Mouse (Mus musculus) midbrain, embryonic 12.5 days (tissue): ENCODE data around the gene Ptprg. TPM values are rescaled to one million over a fixed set of nuclear protein-coding genes. Genes with fewer than 3 reads are reported as not detected.

Source experiments
- ATAC-seq: fragments of 200-750 bp; cut with Nextera tagmentation; 2 replicates; pipeline ENCODE4 v1.8.0; 2017; ENCODE audit warnings: low read depth, moderate TSS enrichment, moderate library complexity; ENCODE audit not compliant: low FRiP score
- H3K27ac ChIP-seq: fragments of 300-500 bp; sonication (generic); replicated peaks from 2 replicates; pipeline ENCODE4 v1.5.1; 2016; ENCODE audit warnings: mild to moderate bottlenecking
- H3K27me3 ChIP-seq: fragments of 300-500 bp; sonication (generic); 2 replicates; pipeline ENCODE4 v1.6.1; 2016; ENCODE audit warnings: mild to moderate bottlenecking
- H3K36me3 ChIP-seq: fragments of 300-500 bp; sonication (generic); 2 replicates; pipeline ENCODE4 v1.6.1; 2016
- H3K4me1 ChIP-seq: fragments of 300-500 bp; sonication (generic); 2 replicates; pipeline ENCODE4 v1.6.1; 2016
- H3K4me2 ChIP-seq: fragments of 300-500 bp; sonication (generic); replicated peaks from 2 replicates; pipeline ENCODE4 v1.6.1; 2016; ENCODE audit warnings: mild to moderate bottlenecking, moderate library complexity
- H3K4me3 ChIP-seq: fragments of 300-500 bp; sonication (generic); 2 replicates; pipeline ENCODE4 v1.5.1; 2016; ENCODE audit warnings: mild to moderate bottlenecking
- H3K9ac ChIP-seq: fragments of 300-500 bp; sonication (generic); replicated peaks from 2 replicates; pipeline ENCODE4 v1.6.1; 2016; ENCODE audit warnings: mild to moderate bottlenecking, moderate library complexity
- H3K9me3 ChIP-seq: fragments of 300-500 bp; sonication (generic); 2 replicates; pipeline ENCODE4 v1.6.1; 2016; ENCODE audit warnings: mild to moderate bottlenecking
- WGBS: fragments of 180-500 bp; shearing (Covaris S2); methylation state at CpG from one replicate; pipeline ENCODE4 v1.1.7; 2016; 5-methylcytosine and 5-hydroxymethylcytosine counted together
- polyA plus RNA-seq: library from polyadenylated mRNA; unstranded; fragments of >200 nt; fragmentation: Nextera tagmentation; extraction: Ambion mirVana; gene quantifications from 2 replicates; pipeline ENCODE4 v1.2.1, GENCODE M21; 2016

The Ptprg gene
- polyA plus RNA-seq, 1 experiment from 2014 or later: 47.4 TPM

GRCm38 (mm10) chr14:12167215-12167614, 613.9 kb downstream of the Ptprg start:
- no peak overlapping the region for H3K27ac ChIP-seq
- H3K4me1 ChIP-seq: peaks cover 7% of the 10 kb centered on the region
- no peak for ATAC-seq
- no peak overlapping the region for H3K4me2 ChIP-seq
- no peaks in the 10 kb centered on the region for H3K9me3 ChIP-seq
- H3K36me3 ChIP-seq: 0 out of 2 replicates have a peak, but pooled peaks cover 5% of the 10 kb centered on the region
- no peak overlapping the region for H3K9ac ChIP-seq
- 93% methylated on average over 4 of the region's 4 CpGs for WGBS
- H3K4me3 ChIP-seq: no peak overlapping the region
- H3K27me3 ChIP-seq: no peaks in the 10 kb centered on the region

GRCm38 (mm10) chr14:12167651-12168050, 614.3 kb downstream of the Ptprg start:
- H3K4me1 ChIP-seq: peaks cover 4% of the 10 kb centered on the region; the same call in 1 of the 2 replicates
- 76% methylated on average over 8 of the region's 8 CpGs for WGBS
- H3K27ac ChIP-seq: no peak overlapping the region
- no peak overlapping the region for H3K4me2 ChIP-seq
- H3K36me3 ChIP-seq: 0 out of 2 replicates have a peak, but pooled peaks cover 5% of the 10 kb centered on the region
- H3K9me3 ChIP-seq: no peaks in the 10 kb centered on the region
- ATAC-seq: no peak
- H3K4me3 ChIP-seq: no peak overlapping the region
- no peak overlapping the region for H3K9ac ChIP-seq
- no peaks in the 10 kb centered on the region for H3K27me3 ChIP-seq

GRCm38 (mm10) chr14:12177436-12177835, 624.1 kb downstream of the Ptprg start:
- Histone ChIP-seq H3K9me3 (no peaks in the 10 kb centered on the region), H3K9ac (no peak overlapping the region), H3K4me1 (peaks cover 21% of the 10 kb centered on the region), H3K4me2 (no peak overlapping the region), H3K27me3 (no peaks in the 10 kb centered on the region), H3K4me3 (no peak overlapping the region), H3K36me3 (no peaks in the 10 kb centered on the region), H3K27ac (no peak overlapping the region)
- ATAC-seq: peak; percentile 47; the same call in 1 of the 2 replicates
- WGBS: 17% methylated on average over 5 of the region's 5 CpGs

GRCm38 (mm10) chr14:12178645-12179044, 625.3 kb downstream of the Ptprg start:
- H3K27ac ChIP-seq: no peak overlapping the region
- no peaks in the 10 kb centered on the region for H3K27me3 ChIP-seq
- 95% methylated on average over 1 of the region's 1 CpGs for WGBS
- no peak overlapping the region for H3K4me2 ChIP-seq
- H3K4me3 ChIP-seq: no peak overlapping the region
- H3K9ac ChIP-seq: no peak overlapping the region
- no peaks in the 10 kb centered on the region for H3K9me3 ChIP-seq
- no peaks in the 10 kb centered on the region for H3K36me3 ChIP-seq
- no peak for ATAC-seq
- peaks cover 21% of the 10 kb centered on the region for H3K4me1 ChIP-seq

GRCm38 (mm10) chr14:12180116-12180515, 626.8 kb downstream of the Ptprg start:
- H3K4me1 ChIP-seq: peaks cover 27% of the 10 kb centered on the region
- H3K9ac ChIP-seq: no peak overlapping the region
- WGBS: 78% methylated on average over 3 of the region's 3 CpGs
- no peak overlapping the region for H3K27ac ChIP-seq
- no peaks in the 10 kb centered on the region for H3K9me3 ChIP-seq
- no peaks in the 10 kb centered on the region for H3K27me3 ChIP-seq
- no peak overlapping the region for H3K4me3 ChIP-seq
- H3K4me2 ChIP-seq: no peak overlapping the region
- ATAC-seq: no peak
- H3K36me3 ChIP-seq: no peaks in the 10 kb centered on the region

- H3K4me1 ChIP-seq: peaks cover 33% of the 10 kb centered on the region
- peak overlapping the region; percentile 60 for H3K27ac ChIP-seq
- no peaks in the 10 kb centered on the region for H3K36me3 ChIP-seq
- no peak overlapping the region for H3K9ac ChIP-seq
- H3K4me2 ChIP-seq: no peak overlapping the region
- no peaks in the 10 kb centered on the region for H3K27me3 ChIP-seq
- WGBS: 74% methylated on average over 4 of the region's 4 CpGs
- H3K9me3 ChIP-seq: no peaks in the 10 kb centered on the region
- ATAC-seq: peak; percentile 42
- H3K4me3 ChIP-seq: no peak overlapping the region
These were observed 631.7 kb downstream of the Ptprg start for GRCm38 (mm10) chr14:12185040-12185439.

DNA sequence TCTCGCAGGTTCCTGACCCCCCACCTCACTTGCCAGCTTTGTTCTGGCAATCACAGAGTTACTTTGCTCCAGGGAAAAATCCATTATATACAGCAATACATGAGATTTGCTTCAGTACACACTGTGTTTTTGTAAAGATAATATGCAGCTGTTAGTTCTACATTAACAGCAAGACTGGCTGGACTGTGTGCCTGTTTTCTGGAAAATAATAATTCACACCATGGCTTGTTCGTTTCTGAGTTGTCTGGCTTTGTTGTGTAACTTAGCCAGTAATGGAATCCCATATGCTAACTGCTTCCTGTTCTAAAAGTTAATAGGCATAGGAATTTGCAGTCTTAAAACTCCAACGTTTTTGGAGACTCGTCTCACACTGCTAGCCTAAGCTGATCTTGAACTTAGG, 635.0 kb downstream of the Ptprg start:
- Histone ChIP-seq H3K27me3 (0 out of 2 replicates have a peak, but pooled peaks cover 4% of the 10 kb centered on the region), H3K4me2 (no peak overlapping the region), H3K9ac (no peak overlapping the region), H3K4me1 (peaks cover 48% of the 10 kb centered on the region), H3K4me3 (no peak overlapping the region), H3K9me3 (no peaks in the 10 kb centered on the region), H3K27ac (no peak overlapping the region), H3K36me3 (no peaks in the 10 kb centered on the region)
- 51% methylated on average over 4 of the region's 4 CpGs for WGBS
- ATAC-seq: no peak

DNA sequence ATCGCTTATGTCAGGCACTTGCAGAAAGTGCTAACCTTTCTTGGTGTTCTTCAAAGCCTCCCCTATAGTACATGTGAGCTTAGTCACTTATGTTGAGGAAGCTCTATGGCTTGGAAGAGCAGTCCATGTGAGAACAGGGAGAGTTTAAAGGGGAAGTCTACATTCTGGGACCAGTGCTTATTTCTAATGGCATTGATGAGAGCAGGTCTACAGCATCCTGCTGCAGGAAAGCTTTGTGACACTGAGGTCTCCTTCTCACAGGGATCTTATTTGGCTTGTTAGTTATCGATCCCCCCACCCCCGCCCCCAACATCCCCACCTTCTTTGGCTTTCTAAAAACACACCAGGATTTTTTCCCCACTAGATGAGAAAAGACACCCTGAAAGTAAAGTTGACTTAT, 635.9 kb downstream of the Ptprg start:
- Histone ChIP-seq H3K9ac (no peak overlapping the region), H3K4me3 (peak overlapping the region; percentile 17; the same call in 1 of the 2 replicates)

DNA sequence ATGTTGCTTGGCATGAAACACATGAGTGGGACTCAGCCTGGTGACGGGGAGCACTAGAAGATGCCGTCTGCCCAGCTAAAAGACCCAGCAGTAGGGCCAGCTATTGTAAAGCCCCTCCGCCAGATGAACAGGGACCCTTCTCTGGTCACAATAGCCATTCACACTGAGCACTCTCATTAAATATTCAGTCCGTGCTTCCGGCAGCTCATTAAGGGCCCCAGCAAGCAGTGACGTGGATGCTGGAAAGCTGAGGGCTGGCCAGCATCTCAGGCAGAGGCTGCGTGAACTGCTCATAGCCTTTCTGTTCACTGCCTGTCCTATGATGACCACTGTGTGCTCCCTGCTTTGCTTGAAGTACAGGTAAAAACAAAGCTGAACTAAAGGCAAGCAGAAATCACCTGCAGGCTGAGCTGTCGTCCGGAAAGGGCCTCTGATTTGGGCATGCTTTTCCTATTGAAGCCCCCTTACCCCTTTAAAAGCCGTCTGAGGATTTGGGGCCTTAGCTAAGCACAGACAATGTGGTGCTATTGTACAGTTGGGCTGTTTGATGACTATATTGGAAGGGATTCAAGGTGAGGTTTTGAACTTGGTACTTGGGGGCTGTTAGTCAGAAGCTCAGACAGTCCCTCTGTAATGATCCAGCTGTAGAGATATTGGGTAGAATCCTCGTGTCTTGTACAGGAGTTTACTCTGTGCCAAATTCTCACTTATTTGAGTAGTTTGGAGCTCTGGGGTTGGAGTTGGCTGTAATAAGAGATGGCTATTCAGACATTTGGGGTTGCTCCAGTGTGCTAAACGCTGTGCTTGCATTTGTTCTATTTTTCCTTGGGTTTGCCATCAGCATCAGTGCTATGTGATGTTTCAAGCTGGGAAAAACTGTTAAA, 636.6 kb downstream of the Ptprg start:
- Histone ChIP-seq H3K36me3 (no peaks in the 10 kb centered on the region), H3K4me3 (peak overlapping the region; percentile 17), H3K9ac (peak overlapping the region; percentile 39; the same call in 1 of the 2 replicates), H3K4me1 (peaks cover 42% of the 10 kb centered on the region), H3K9me3 (no peaks in the 10 kb centered on the region), H3K27me3 (0 out of 2 replicates have a peak, but pooled peaks cover 4% of the 10 kb centered on the region), H3K4me2 (peak overlapping the region; percentile 45), H3K27ac (peak overlapping the region; percentile 86)
- ATAC-seq: peak; percentile 95
- WGBS: 21% methylated on average over 12 of the region's 12 CpGs

More for the DNA sequence above, 635.9 kb downstream of the Ptprg start:
- peak; percentile 28 for ATAC-seq
- Histone ChIP-seq H3K36me3 (no peaks in the 10 kb centered on the region), H3K4me2 (peak overlapping the region; percentile 45), H3K27me3 (0 out of 2 replicates have a peak, but pooled peaks cover 4% of the 10 kb centered on the region), H3K9me3 (no peaks in the 10 kb centered on the region), H3K27ac (peak overlapping the region; percentile 86), H3K4me1 (peaks cover 44% of the 10 kb centered on the region)
- WGBS: 39% methylated on average over 3 of the region's 3 CpGs

- Histone ChIP-seq H3K27ac (no peak overlapping the region), H3K4me2 (peak overlapping the region; percentile 45), H3K9me3 (no peaks in the 10 kb centered on the region), H3K4me3 (peak overlapping the region; percentile 17), H3K4me1 (peaks cover 42% of the 10 kb centered on the region), H3K9ac (no peak overlapping the region), H3K36me3 (no peaks in the 10 kb centered on the region), H3K27me3 (0 out of 2 replicates have a peak, but pooled peaks cover 4% of the 10 kb centered on the region)
- WGBS: 85% methylated on average over 6 of the region's 6 CpGs
- ATAC-seq: no peak
These were observed 637.7 kb downstream of the Ptprg start for GRCm38 (mm10) chr14:12191076-12191475.

DNA sequence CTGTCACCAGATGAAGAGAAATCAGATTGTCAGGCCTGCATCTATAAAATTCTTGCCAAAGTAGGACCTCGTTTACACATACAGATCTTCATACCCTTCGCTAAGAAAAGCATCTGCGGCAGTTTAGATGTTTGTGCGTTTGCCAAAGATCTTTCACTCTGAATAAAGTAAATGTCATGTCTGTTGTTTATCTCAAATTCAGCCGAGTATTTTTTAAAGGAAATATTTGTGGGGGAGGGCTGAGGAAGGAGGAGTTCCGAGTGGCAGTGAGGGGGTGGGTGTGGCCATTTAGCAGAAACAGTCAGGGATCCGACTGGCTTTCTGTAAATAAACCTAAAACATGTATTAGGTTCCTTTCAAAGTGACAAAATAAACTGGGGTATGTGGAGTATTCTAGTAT, 645.4 kb downstream of the Ptprg start:
- Histone ChIP-seq H3K9me3 (no peaks in the 10 kb centered on the region), H3K4me3 (no peak overlapping the region), H3K9ac (no peak overlapping the region), H3K4me2 (no peak overlapping the region), H3K36me3 (no peaks in the 10 kb centered on the region), H3K27me3 (no peaks in the 10 kb centered on the region), H3K4me1 (peaks cover 28% of the 10 kb centered on the region), H3K27ac (no peak overlapping the region)
- 75% methylated on average over 7 of the region's 7 CpGs for WGBS
- no peak for ATAC-seq
